Mouse (Mus musculus) embryonic facial prominence, embryonic 14.5 days (tissue): ENCODE results near the gene Gm45717. TPM values are rescaled to one million over a fixed set of nuclear protein-coding genes. Genes with fewer than 3 reads are reported as not detected.

Experiments
- ATAC-seq: fragments of 200-750 bp; cut with Nextera tagmentation; 2 replicates; pipeline ENCODE4 v1.8.0; 2017; ENCODE audit warnings: low read depth, moderate number of reproducible peaks, moderate TSS enrichment
- DNase-seq: peaks from one replicate; pipeline ENCODE4 v3.0.0-alpha.2; 2015; ENCODE audit warnings: low spot score
- H3K27ac ChIP-seq: fragments of 300-500 bp; sonication (generic); replicated peaks from 2 replicates; pipeline ENCODE4 v1.5.1; 2014; ENCODE audit warnings: low read depth, mild to moderate bottlenecking, low read length, moderate library complexity
- H3K27me3 ChIP-seq: fragments of 300-500 bp; sonication (generic); replicated peaks from 2 replicates; pipeline ENCODE4 v1.6.1; 2014; ENCODE audit warnings: low read length; ENCODE audit not compliant: control insufficient read depth, insufficient read depth
- H3K36me3 ChIP-seq: fragments of 300-500 bp; sonication (generic); 2 replicates; pipeline ENCODE4 v1.6.1; 2014; ENCODE audit warnings: low read length, mixed read lengths; ENCODE audit not compliant: control insufficient read depth, insufficient read depth
- H3K4me1 ChIP-seq: fragments of 300-500 bp; sonication (generic); 2 replicates; pipeline ENCODE4 v1.6.1; 2014; ENCODE audit warnings: antibody characterized with exemption, low read length; ENCODE audit not compliant: control insufficient read depth, insufficient read depth
- H3K4me2 ChIP-seq: fragments of 300-500 bp; sonication (generic); 2 replicates; pipeline ENCODE4 v1.6.1; 2014; ENCODE audit warnings: low read depth, mild to moderate bottlenecking, low read length, moderate library complexity, mixed read lengths
- H3K4me3 ChIP-seq: fragments of 300-500 bp; sonication (generic); 2 replicates; pipeline ENCODE4 v1.5.1; 2014; ENCODE audit warnings: low read depth, mild to moderate bottlenecking, low read length
- H3K9ac ChIP-seq: fragments of 300-500 bp; sonication (generic); 2 replicates; pipeline ENCODE4 v1.6.1; 2014; ENCODE audit warnings: low read depth, mild to moderate bottlenecking, low read length, moderate library complexity, mixed read lengths
- H3K9me3 ChIP-seq: fragments of 300-500 bp; sonication (generic); 2 replicates; pipeline ENCODE4 v1.6.1; 2016; ENCODE audit warnings: low read length; ENCODE audit not compliant: control insufficient read depth
- WGBS: fragments of 180-500 bp; shearing (Covaris S2); extraction: QIAGEN DNeasy Blood & Tissue Kit; methylation state at CpG from one replicate; pipeline ENCODE4 v1.1.7; 2014; 5-methylcytosine and 5-hydroxymethylcytosine counted together
- polyA plus RNA-seq: library from polyadenylated mRNA; unstranded; fragments of >200 nt; fragmentation: Nextera tagmentation; extraction: Ambion mirVana; gene quantifications from 2 replicates; pipeline ENCODE4 v1.2.1, GENCODE M21; 2014

Gm45717 gene
- polyA plus RNA-seq, 1 experiment from 2014 or later, result not detected

DNA sequence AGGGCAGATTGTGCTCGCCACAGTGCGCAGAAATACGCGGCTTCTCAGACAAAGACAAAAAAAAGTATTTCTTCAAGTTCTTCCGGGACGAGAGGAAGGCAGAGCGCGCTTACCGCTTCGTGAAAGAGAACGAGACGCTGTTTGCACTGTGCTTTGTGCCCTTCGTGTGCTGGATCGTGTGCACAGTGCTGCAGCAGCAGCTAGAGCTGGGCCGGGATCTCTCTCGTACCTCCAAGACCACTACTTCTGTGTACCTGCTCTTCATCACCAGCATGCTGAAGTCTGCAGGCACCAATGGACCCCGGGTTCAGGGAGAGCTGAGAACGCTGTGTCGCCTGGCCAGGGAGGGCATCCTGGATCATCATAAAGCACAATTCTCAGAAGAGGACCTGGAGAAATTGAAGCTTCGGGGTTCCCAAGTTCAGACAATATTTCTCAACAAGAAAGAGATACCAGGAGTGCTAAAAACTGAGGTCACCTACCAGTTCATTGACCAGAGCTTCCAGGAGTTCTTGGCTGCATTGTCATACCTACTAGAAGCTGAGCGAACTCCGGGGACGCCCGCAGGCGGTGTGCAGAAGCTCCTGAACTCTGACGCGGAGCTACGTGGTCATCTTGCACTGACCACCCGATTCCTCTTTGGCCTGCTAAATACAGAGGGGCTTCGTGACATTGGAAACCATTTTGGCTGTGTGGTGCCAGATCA lies 32.5 kb downstream of the Gm45717 start:
- Histone ChIP-seq H3K4me3 (peak overlapping the region; percentile 39), H3K4me1 (peaks cover 9% of the 10 kb centered on the region), H3K36me3 (no peaks in the 10 kb centered on the region), H3K27me3 (peaks cover 63% of the 10 kb centered on the region), H3K9me3 (no peaks in the 10 kb centered on the region), H3K4me2 (peak overlapping the region; percentile 74), H3K27ac (no peak overlapping the region), H3K9ac (no peak overlapping the region)
- WGBS, result 16% methylated on average over 30 of the region's 30 CpGs
- ATAC-seq (no peak), DNase-seq (no peak)

DNA sequence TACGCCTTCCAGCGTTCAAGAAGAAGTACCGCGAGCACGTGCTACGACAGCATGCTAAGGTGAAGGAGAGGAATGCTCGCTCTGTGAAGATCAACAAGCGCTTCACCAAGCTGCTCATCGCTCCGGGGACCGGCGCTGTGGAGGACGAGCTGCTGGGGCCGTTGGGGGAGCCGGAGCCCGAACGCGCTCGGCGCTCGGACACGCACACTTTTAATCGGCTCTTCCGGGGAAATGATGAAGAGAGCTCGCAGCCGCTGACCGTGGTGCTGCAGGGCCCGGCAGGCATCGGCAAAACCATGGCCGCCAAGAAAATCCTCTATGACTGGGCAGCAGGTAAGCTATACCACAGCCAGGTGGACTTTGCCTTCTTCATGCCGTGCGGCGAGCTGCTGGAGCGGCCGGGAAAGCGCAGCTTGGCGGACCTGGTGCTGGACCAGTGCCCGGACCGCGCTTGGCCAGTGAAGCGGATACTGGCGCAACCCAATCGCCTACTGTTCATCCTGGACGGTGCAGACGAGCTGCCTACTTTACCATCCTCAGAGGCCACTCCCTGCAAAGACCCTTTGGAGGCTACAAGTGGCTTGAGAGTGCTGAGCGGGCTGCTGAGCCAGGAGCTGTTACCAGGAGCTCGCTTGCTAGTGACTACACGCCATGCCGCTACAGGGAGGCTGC lies 33.2 kb downstream of the Gm45717 start:
- Histone ChIP-seq H3K9ac (0 out of 2 replicates have a peak overlapping the region, but pooled peaks have one; percentile 8), H3K27me3 (peaks cover 63% of the 10 kb centered on the region)

GRCm38 (mm10) chr7:140921225-140921975 lies 34.3 kb downstream of the Gm45717 start:
- DNase-seq (no peak), ATAC-seq (no peak)
- peaks cover 9% of the 10 kb centered on the region for H3K4me1 ChIP-seq
- no peak overlapping the region for H3K27ac ChIP-seq
- 0 out of 2 replicates have a peak overlapping the region, but pooled peaks have one; percentile 39 for H3K4me3 ChIP-seq
- H3K9ac ChIP-seq, result no peak overlapping the region
- H3K36me3 ChIP-seq, result no peaks in the 10 kb centered on the region
- no peak overlapping the region for H3K4me2 ChIP-seq
- no peaks in the 10 kb centered on the region for H3K9me3 ChIP-seq
- 23% methylated on average over 21 of the region's 22 CpGs for WGBS
- H3K27me3 ChIP-seq, result peaks cover 63% of the 10 kb centered on the region

More for the DNA sequence above, 33.2 kb downstream of the Gm45717 start:
- WGBS, result 1% methylated on average over 44 of the region's 49 CpGs
- Histone ChIP-seq H3K4me1 (peaks cover 9% of the 10 kb centered on the region), H3K36me3 (no peaks in the 10 kb centered on the region), H3K4me2 (peak overlapping the region; percentile 74), H3K4me3 (peak overlapping the region; percentile 39), H3K9me3 (no peaks in the 10 kb centered on the region), H3K27ac (no peak overlapping the region)
- DNase-seq, result no peak
- ATAC-seq, result 0 out of 2 replicates have a peak, but pooled peaks have one; percentile 41

- H3K4me1 ChIP-seq, result peaks cover 9% of the 10 kb centered on the region
- ATAC-seq (no peak), DNase-seq (no peak)
- no peaks in the 10 kb centered on the region for H3K36me3 ChIP-seq
- 69% methylated on average over 8 of the region's 8 CpGs for WGBS
- no peak within 1 kb of the TSS for H3K27ac ChIP-seq
- H3K4me3 ChIP-seq, result 0 out of 2 replicates have a peak within 1 kb of the TSS, but pooled peaks have one; percentile 39
- H3K4me2 ChIP-seq, result no peak within 1 kb of the TSS
- H3K9me3 ChIP-seq, result no peaks in the 10 kb centered on the region
- H3K9ac ChIP-seq, result no peak within 1 kb of the TSS
- peaks cover 63% of the 10 kb centered on the region for H3K27me3 ChIP-seq
These were observed 35.2 kb downstream of the Gm45717 start, which contains the start of gene Nlrp6 for GRCm38 (mm10) chr7:140920418-140921029. Gene Nlrp6 (plus strand): TSS chr7:140920902.

DNA sequence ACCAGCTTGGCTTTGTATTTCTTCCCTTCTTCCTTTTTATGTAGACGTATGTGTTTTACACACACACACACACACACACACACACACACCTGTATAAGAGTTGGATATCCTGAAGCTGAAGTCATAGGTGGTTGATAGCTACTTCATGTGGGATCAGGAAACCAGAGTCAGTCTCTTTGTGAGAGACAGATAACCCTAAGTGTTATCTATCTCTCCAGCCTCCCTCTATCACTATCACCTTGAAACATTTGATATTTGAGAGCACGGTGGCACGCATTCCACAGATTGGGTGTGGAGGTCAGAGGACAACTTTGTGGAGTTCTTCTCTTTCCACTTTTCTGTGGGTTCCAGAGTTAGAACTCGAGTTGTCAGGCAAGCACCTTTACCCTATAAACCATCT lies 35.8 kb downstream of the Gm45717 start:
- H3K4me2 ChIP-seq, result no peak overlapping the region
- H3K9me3 ChIP-seq, result no peaks in the 10 kb centered on the region
- no peak overlapping the region for H3K9ac ChIP-seq
- no peaks in the 10 kb centered on the region for H3K36me3 ChIP-seq
- peaks cover 59% of the 10 kb centered on the region for H3K27me3 ChIP-seq
- H3K4me1 ChIP-seq, result peaks cover 9% of the 10 kb centered on the region
- no peak for DNase-seq
- H3K4me3 ChIP-seq, result no peak overlapping the region
- no peak overlapping the region for H3K27ac ChIP-seq
- 75% methylated on average over 4 of the region's 4 CpGs for WGBS
- ATAC-seq, result no peak

- H3K27me3 ChIP-seq, result peaks cover 3% of the 10 kb centered on the region
- no peak overlapping the region for H3K9ac ChIP-seq
- 80% methylated on average over 8 of the region's 8 CpGs for WGBS
- no peak overlapping the region for H3K4me2 ChIP-seq
- H3K4me3 ChIP-seq, result no peak overlapping the region
- ATAC-seq (no peak), DNase-seq (no peak)
- no peaks in the 10 kb centered on the region for H3K36me3 ChIP-seq
- no peak overlapping the region for H3K27ac ChIP-seq
- H3K9me3 ChIP-seq, result no peaks in the 10 kb centered on the region
- no peaks in the 10 kb centered on the region for H3K4me1 ChIP-seq
These were observed 41.6 kb downstream of the Gm45717 start for GRCm38 (mm10) chr7:140914031-140914690.

DNA sequence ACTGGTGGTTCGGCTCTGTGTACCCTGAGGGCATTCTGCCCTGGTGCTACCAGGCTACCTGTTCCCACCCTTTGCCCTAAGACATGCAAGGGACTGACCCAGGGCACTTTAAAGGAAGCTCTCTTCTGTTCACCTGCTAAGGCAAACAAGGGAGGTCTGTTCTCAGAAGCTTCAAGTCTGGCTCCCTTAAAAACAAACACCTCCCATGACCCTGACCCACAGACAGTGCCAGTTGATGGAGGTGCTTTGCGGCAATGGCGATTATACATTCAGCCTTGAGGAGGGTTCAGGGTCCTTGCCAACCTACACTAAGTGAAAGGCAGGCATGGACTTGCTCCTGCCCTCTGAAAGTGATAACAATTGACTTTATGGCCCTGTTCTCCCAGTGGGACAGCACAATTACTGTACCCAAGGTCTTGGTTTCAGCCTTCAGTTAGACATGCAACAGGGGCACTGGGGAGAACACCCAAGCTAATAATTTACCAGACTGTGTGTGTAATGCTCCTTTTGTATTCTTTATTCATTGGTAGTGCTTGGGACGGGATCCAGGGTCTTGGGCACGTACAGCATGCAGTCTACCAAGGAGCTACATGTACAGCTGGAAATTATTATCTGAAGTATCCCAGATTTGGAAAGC lies 42.8 kb downstream of the Gm45717 start:
- Histone ChIP-seq H3K4me2 (no peak overlapping the region), H3K9me3 (no peaks in the 10 kb centered on the region), H3K36me3 (no peaks in the 10 kb centered on the region), H3K27ac (no peak overlapping the region), H3K9ac (no peak overlapping the region), H3K4me1 (no peaks in the 10 kb centered on the region), H3K4me3 (no peak overlapping the region), H3K27me3 (no peaks in the 10 kb centered on the region; the same call in 1 of the 2 replicates)
- DNase-seq (no peak), ATAC-seq (no peak)
- WGBS, result 59% methylated on average over 5 of the region's 5 CpGs
